Mouse (Mus musculus): ENCODE results near the gene Zbtb4.

Zbtb4 gene

GRCm38 (mm10) chr11:69787306-69787705, 21.6 kb downstream of the Zbtb4 start:
- TF ChIP-seq POU5F1 (IDR thresholded peaks at IDR 0.05; ENCODE audit: borderline replicate concordance, low read length) = no peak
- TF ChIP-seq NANOG (IDR thresholded peaks at IDR 0.05; ENCODE audit: borderline replicate concordance, low read length) = no peak
- no peak for TF ChIP-seq CTCF (conservative IDR thresholded peaks at IDR 0.05; ENCODE audit: low read length)
- Histone ChIP-seq H3K4me3 (replicated peaks; ENCODE audit: low read length) (0 out of 2 replicates have a peak overlapping the region, but pooled peaks have one; percentile 10), H3K27me3 (ENCODE audit: insufficient read depth, low read length) (peaks cover 8% of the 10 kb centered on the region), H3K9me3 (ENCODE audit: low read length) (no peaks in the 10 kb centered on the region), H3K4me1 (replicated peaks; ENCODE audit: low read depth, low read length) (peaks cover 71% of the 10 kb centered on the region), H3K36me3 (ENCODE audit: insufficient read depth, low read length) (no peaks in the 10 kb centered on the region)

- no peak for TF ChIP-seq POU5F1 (IDR thresholded peaks at IDR 0.05; ENCODE audit: borderline replicate concordance, low read length)
- TF ChIP-seq NANOG (IDR thresholded peaks at IDR 0.05; ENCODE audit: borderline replicate concordance, low read length) = no peak
- TF ChIP-seq CTCF (conservative IDR thresholded peaks at IDR 0.05; ENCODE audit: low read length) = no peak
- Histone ChIP-seq H3K36me3 (ENCODE audit: insufficient read depth, low read length) (no peaks in the 10 kb centered on the region), H3K4me3 (replicated peaks; ENCODE audit: low read length) (no peak overlapping the region), H3K9me3 (ENCODE audit: low read length) (no peaks in the 10 kb centered on the region), H3K27me3 (ENCODE audit: insufficient read depth, low read length) (peaks cover 24% of the 10 kb centered on the region), H3K4me1 (replicated peaks; ENCODE audit: low read depth, low read length) (peaks cover 65% of the 10 kb centered on the region)
Observed at GRCm38 (mm10) chr11:69789431-69789830, 23.7 kb downstream of the Zbtb4 start.

DNA sequence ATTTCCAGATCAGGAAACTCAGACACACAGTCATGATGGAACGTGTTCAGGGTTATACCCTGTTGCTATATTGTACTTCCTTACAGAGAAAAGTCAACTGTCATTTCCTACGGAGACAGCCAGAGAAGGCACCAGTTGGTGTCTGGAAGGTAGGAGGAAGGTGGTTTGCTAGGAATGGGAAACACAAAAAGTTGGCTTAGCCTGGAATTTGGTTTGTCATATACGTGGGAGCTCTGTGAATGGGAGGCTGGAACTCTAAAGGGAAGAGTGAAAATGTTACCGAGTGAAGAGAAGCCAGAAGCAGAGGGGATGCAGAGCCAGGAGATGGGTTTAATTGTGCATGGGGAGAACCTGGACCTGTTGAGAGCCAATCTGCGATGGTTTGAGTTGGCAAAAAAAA, 25.7 kb downstream of the Zbtb4 start:
- H3K9me3 ChIP-seq (ENCODE audit: low read length) = no peaks in the 10 kb centered on the region
- no peaks in the 10 kb centered on the region for H3K36me3 ChIP-seq (ENCODE audit: insufficient read depth, low read length)
- no peak overlapping the region for H3K4me3 ChIP-seq (replicated peaks; ENCODE audit: low read length)
- peaks cover 29% of the 10 kb centered on the region for H3K27me3 ChIP-seq (ENCODE audit: insufficient read depth, low read length)
- TF ChIP-seq POU5F1 (IDR thresholded peaks at IDR 0.05; ENCODE audit: borderline replicate concordance, low read length) = no peak
- TF ChIP-seq NANOG (IDR thresholded peaks at IDR 0.05; ENCODE audit: borderline replicate concordance, low read length) = no peak
- TF ChIP-seq CTCF (conservative IDR thresholded peaks at IDR 0.05; ENCODE audit: low read length) = no peak
- H3K4me1 ChIP-seq (replicated peaks; ENCODE audit: low read depth, low read length) = peaks cover 57% of the 10 kb centered on the region

- TF ChIP-seq POU5F1 (IDR thresholded peaks at IDR 0.05; ENCODE audit: borderline replicate concordance, low read length) (no peak), NANOG (IDR thresholded peaks at IDR 0.05; ENCODE audit: borderline replicate concordance, low read length) (no peak), CTCF (conservative IDR thresholded peaks at IDR 0.05; ENCODE audit: low read length) (no peak)
- Histone ChIP-seq H3K36me3 (ENCODE audit: insufficient read depth, low read length) (no peaks in the 10 kb centered on the region), H3K4me1 (replicated peaks; ENCODE audit: low read depth, low read length) (peaks cover 40% of the 10 kb centered on the region), H3K9me3 (ENCODE audit: low read length) (no peaks in the 10 kb centered on the region), H3K4me3 (replicated peaks; ENCODE audit: low read length) (peak overlapping the region; percentile 13; the same call in 1 of the 2 replicates), H3K27me3 (ENCODE audit: insufficient read depth, low read length) (peaks cover 47% of the 10 kb centered on the region)
Observed at GRCm38 (mm10) chr11:69793429-69793828, 27.7 kb downstream of the Zbtb4 start.

DNA sequence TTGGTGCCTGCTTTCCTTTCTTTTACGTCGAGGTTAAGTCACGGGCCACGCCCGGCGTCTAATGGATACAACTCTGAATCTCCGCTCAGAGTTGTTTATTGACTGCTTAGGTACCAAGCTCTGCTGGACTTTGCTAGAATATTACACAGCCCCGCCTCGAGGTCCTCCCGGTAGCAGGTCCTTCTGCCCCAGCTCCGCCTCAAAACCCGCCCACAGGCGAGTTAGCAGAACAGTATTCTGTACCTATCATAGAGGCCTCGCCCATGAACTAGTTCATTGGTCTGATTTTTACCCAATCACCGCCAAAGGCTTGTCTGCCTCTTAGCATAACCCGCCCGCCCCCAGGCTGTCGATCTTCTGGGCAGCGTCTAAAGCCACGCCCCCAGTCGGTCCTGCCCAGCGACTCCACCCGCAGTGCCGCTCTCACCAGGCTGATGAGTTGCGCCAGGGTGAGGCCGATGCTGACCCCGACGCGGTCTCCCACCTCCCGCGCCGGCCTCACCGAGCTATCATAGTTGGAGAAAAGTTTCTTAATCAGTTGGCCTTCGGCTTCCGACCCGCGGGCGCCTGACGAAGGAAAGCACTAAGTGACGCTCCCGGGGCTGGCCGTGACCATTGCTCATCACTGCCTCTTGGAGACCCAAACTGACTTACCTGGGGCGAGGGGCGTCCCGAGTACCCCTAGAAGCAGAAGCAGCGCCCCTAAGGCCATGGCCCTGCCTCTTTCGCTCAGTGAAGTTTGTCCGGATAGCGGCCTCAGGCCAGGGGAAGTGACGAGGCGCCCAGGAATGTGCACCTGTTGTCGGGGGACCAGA, 29.7 kb downstream of the Zbtb4 start, which contains the start of gene Chrnb1:
TSS of gene Chrnb1 (minus strand) at position 776 of the 815 bp plus-strand sequence.
- Histone ChIP-seq H3K36me3 (ENCODE audit: insufficient read depth, low read length) (no peaks in the 10 kb centered on the region), H3K9me3 (ENCODE audit: low read length) (no peaks in the 10 kb centered on the region), H3K27me3 (ENCODE audit: insufficient read depth, low read length) (peaks cover 60% of the 10 kb centered on the region), H3K4me1 (replicated peaks; ENCODE audit: low read depth, low read length) (peaks cover 43% of the 10 kb centered on the region), H3K4me3 (replicated peaks; ENCODE audit: low read length) (peak within 1 kb of the TSS; percentile 87)
- TF ChIP-seq NANOG (IDR thresholded peaks at IDR 0.05; ENCODE audit: borderline replicate concordance, low read length) = no peak
- TF ChIP-seq POU5F1 (IDR thresholded peaks at IDR 0.05; ENCODE audit: borderline replicate concordance, low read length) = no peak
- no peak for TF ChIP-seq CTCF (conservative IDR thresholded peaks at IDR 0.05; ENCODE audit: low read length)

DNA sequence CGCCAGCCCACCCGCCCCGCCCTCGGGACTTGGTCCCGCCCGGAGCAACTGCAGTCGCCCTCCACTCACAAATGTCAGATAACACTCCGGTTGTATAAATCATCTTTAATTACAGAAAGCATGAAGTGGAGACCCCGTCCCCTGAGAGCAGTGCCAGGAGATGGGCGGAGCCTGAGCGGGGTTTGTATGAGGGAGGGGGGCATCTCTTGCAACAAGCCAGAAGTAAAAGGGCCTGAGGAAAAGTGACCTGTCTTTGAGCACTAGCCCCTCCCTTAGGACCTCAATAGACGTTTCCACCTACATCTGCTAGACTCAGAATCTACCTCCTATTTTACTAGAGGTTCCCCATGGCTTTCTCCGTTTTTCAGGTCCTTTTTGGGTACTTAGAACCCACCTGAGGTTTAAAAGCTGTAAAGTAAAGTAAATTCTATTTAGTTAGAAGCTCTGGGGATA, 30.3 kb downstream of the Zbtb4 start:
- H3K4me3 ChIP-seq (replicated peaks; ENCODE audit: low read length) = peak overlapping the region; percentile 87
- peaks cover 65% of the 10 kb centered on the region for H3K27me3 ChIP-seq (ENCODE audit: insufficient read depth, low read length)
- peaks cover 49% of the 10 kb centered on the region for H3K4me1 ChIP-seq (replicated peaks; ENCODE audit: low read depth, low read length)
- H3K36me3 ChIP-seq (ENCODE audit: insufficient read depth, low read length) = no peaks in the 10 kb centered on the region
- TF ChIP-seq CTCF (conservative IDR thresholded peaks at IDR 0.05; ENCODE audit: low read length) (no peak), NANOG (IDR thresholded peaks at IDR 0.05; ENCODE audit: borderline replicate concordance, low read length) (no peak), POU5F1 (IDR thresholded peaks at IDR 0.05; ENCODE audit: borderline replicate concordance, low read length) (no peak)
- H3K9me3 ChIP-seq (ENCODE audit: low read length) = no peaks in the 10 kb centered on the region

GRCm38 (mm10) chr11:69797924-69798323, 32.2 kb downstream of the Zbtb4 start:
- Histone ChIP-seq H3K4me3 (replicated peaks; ENCODE audit: low read length) (no peak overlapping the region), H3K4me1 (replicated peaks; ENCODE audit: low read depth, low read length) (peaks cover 65% of the 10 kb centered on the region), H3K36me3 (ENCODE audit: insufficient read depth, low read length) (no peaks in the 10 kb centered on the region), H3K27me3 (ENCODE audit: insufficient read depth, low read length) (peaks cover 69% of the 10 kb centered on the region), H3K9me3 (ENCODE audit: low read length) (no peaks in the 10 kb centered on the region)
- TF ChIP-seq CTCF (conservative IDR thresholded peaks at IDR 0.05; ENCODE audit: low read length) (no peak), NANOG (IDR thresholded peaks at IDR 0.05; ENCODE audit: borderline replicate concordance, low read length) (no peak), POU5F1 (IDR thresholded peaks at IDR 0.05; ENCODE audit: borderline replicate concordance, low read length) (no peak)

DNA sequence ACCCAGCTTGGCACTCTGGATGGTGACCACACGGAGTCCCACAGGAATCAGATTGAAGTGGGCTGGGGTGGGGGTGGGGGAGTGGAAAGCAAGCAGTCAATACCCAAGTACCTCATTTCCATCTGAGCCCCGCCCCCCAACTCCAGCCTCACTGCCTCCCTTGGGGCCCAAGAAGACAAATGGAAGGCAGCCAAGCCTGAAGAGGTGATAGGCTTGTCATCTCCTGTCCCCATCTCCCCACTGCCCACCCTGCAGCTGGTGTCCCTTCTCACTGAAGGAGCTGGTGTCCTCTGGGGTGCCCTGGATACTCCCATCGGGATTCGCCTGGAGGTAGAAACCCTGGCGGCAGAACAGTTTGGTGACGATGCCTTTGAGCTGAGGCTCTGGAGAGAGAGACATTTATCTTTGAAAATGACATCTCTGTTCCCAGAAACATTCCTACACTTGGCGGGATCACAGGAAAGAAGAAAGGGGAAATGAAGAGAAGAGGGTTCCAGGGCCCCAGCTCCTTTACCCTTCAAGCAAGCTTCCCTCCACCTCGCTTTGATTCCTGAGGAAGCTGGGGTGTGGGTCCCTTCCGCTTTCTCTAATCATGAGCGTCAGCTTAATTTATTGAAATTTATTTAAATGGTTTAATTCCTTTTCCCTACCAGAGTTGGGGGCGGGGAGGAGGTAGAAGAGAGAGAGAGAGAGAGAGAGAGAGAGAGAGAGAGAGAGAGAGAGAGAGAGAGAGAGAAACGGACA, 33.9 kb downstream of the Zbtb4 start:
- no peak for TF ChIP-seq CTCF (conservative IDR thresholded peaks at IDR 0.05; ENCODE audit: low read length)
- TF ChIP-seq NANOG (IDR thresholded peaks at IDR 0.05; ENCODE audit: borderline replicate concordance, low read length) = no peak
- TF ChIP-seq POU5F1 (IDR thresholded peaks at IDR 0.05; ENCODE audit: borderline replicate concordance, low read length) = no peak
- H3K9me3 ChIP-seq (ENCODE audit: low read length) = no peaks in the 10 kb centered on the region
- H3K27me3 ChIP-seq (ENCODE audit: insufficient read depth, low read length) = peaks cover 76% of the 10 kb centered on the region
- H3K4me3 ChIP-seq (replicated peaks; ENCODE audit: low read length) = peak overlapping the region; percentile 83
- H3K36me3 ChIP-seq (ENCODE audit: insufficient read depth, low read length) = no peaks in the 10 kb centered on the region
- H3K4me1 ChIP-seq (replicated peaks; ENCODE audit: low read depth, low read length) = peaks cover 67% of the 10 kb centered on the region
